Mouse (Mus musculus) layer of hippocampus, adult 8-10 months (tissue): ENCODE results near the gene Tada2a. TPM values are rescaled to one million over a fixed set of nuclear protein-coding genes. Genes with fewer than 3 reads are reported as not detected.

ENCODE experiments used
- DNase-seq, 2 experiments: peaks; one replicate each; pipeline ENCODE4 v3.0.0; 2022; ENCODE audit warnings: low spot score in 2 of 2
- total RNA-seq, 4 experiments: library from RNA; stranded (reverse); gene quantifications; 2 replicates each; pipeline ENCODE4 v1.2.4; 2022

The Tada2a gene
- total RNA-seq, 4 experiments from 2014 or later = 33.5 to 37.2 (median 36.7) TPM

GRCm38 (mm10) chr11:84115646-84116045 lies 13.8 kb downstream of the Tada2a start:
- DNase-seq = no peak

GRCm38 (mm10) chr11:84113623-84114022 lies 15.8 kb downstream of the Tada2a start:
- DNase-seq = no peak

- no peak for DNase-seq
Observed at GRCm38 (mm10) chr11:84107137-84107536, 22.3 kb downstream of the Tada2a start.

GRCm38 (mm10) chr11:84104036-84104435 lies 25.4 kb downstream of the Tada2a start:
- no peak for DNase-seq

GRCm38 (mm10) chr11:84101182-84101581 lies 28.2 kb downstream of the Tada2a start:
- DNase-seq = no peak

GRCm38 (mm10) chr11:84097251-84097998 lies 32.0 kb downstream of the Tada2a start:
- DNase-seq = no peak

- no peak for DNase-seq
Observed at GRCm38 (mm10) chr11:84095084-84095483, 34.3 kb downstream of the Tada2a start.

- DNase-seq = no peak
Observed at GRCm38 (mm10) chr11:84090572-84090971, 38.8 kb downstream of the Tada2a start.

GRCm38 (mm10) chr11:84081901-84082300 lies 47.5 kb downstream of the Tada2a start:
- no peak for DNase-seq

- no peak for DNase-seq
Observed at GRCm38 (mm10) chr11:84080327-84080726, 49.1 kb downstream of the Tada2a start.

- DNase-seq = no peak
Observed at GRCm38 (mm10) chr11:84079887-84080286, 49.5 kb downstream of the Tada2a start.

GRCm38 (mm10) chr11:84079361-84079760 lies 50.0 kb downstream of the Tada2a start:
- DNase-seq = no peak

- DNase-seq = no peak
Observed at GRCm38 (mm10) chr11:84078601-84079000, 50.8 kb downstream of the Tada2a start.

GRCm38 (mm10) chr11:84077008-84077407 lies 52.4 kb downstream of the Tada2a start:
- no peak for DNase-seq

GRCm38 (mm10) chr11:84073816-84074764 lies 55.3 kb downstream of the Tada2a start:
- no peak for DNase-seq

GRCm38 (mm10) chr11:84072904-84073651 lies 56.3 kb downstream of the Tada2a start:
- DNase-seq = peak in 1 of 2 experiments; percentile 35

GRCm38 (mm10) chr11:84069034-84069370 lies 60.4 kb downstream of the Tada2a start, which contains the start of gene Dusp14:
Gene Dusp14, minus strand, starts transcription at chr11:84069261.
- DNase-seq = no peak

GRCm38 (mm10) chr11:84068191-84069033 lies 61.0 kb downstream of the Tada2a start:
- peak in 1 of 2 experiments; percentile 44 for DNase-seq

- peak in 1 of 2 experiments; percentile 32 for DNase-seq
Observed at GRCm38 (mm10) chr11:84067720-84068190, 61.6 kb downstream of the Tada2a start.

GRCm38 (mm10) chr11:84066927-84067645 lies 62.3 kb downstream of the Tada2a start:
- DNase-seq = peak; percentile 57 to 66
